Mouse (Mus musculus): ENCODE results near the gene Ms4a3.

GRCm38 (mm10) chr19:11633732-11634131, 6.9 kb downstream of the Ms4a3 start:
- TF ChIP-seq CTCF (IDR thresholded peaks at IDR 0.05; ENCODE audit: control insufficient read depth, insufficient read depth, insufficient read length) (no peak), USF1 (IDR thresholded peaks at IDR 0.05; ENCODE audit: low read depth) (no peak), MYOG (IDR thresholded peaks at IDR 0.05; ENCODE audit: control insufficient read depth, extremely low read depth, insufficient read length) (no peak), MAX (IDR thresholded peaks at IDR 0.05) (no peak), MYOD1 (IDR thresholded peaks at IDR 0.05; ENCODE audit: control insufficient read depth, insufficient read length, low read depth) (no peak), CEBPB (IDR thresholded peaks at IDR 0.05; ENCODE audit: low read depth) (no peak)

Data from C2C12 (cell line).